Mouse (Mus musculus) embryonic fibroblast, embryonic 13.5 days (primary cell): ENCODE measurements around the gene Nkx3-2. TPM values are rescaled to one million over a fixed set of nuclear protein-coding genes. Genes with fewer than 3 reads are reported as not detected.
A peak's percentile ranks its signal among the peaks of the same experiment; 100 is the strongest.

ENCODE experiments used
- H3K27ac ChIP-seq: 2 replicates; pipeline ENCODE4 v1.5.1; 2012; ENCODE audit warnings: low read length, control low read depth, inconsistent platforms; ENCODE audit not compliant: insufficient read depth
- H3K4me1 ChIP-seq: 2 replicates; pipeline ENCODE4 v1.6.1; 2011; ENCODE audit warnings: low read length; ENCODE audit not compliant: control insufficient read depth, insufficient read depth
- H3K4me3 ChIP-seq: 2 replicates; pipeline ENCODE4 v1.5.1; 2011; ENCODE audit warnings: mild to moderate bottlenecking, control low read depth, low read length; ENCODE audit not compliant: insufficient read depth
- CTCF ChIP-seq: IDR thresholded peaks from 2 replicates; pipeline ENCODE4 v1.5.1; 2011; ENCODE audit warnings: mild to moderate bottlenecking, control low read depth, low read length, moderate library complexity, borderline replicate concordance; ENCODE audit not compliant: insufficient read depth
- POLR2A ChIP-seq: IDR thresholded peaks from 2 replicates; pipeline ENCODE4 v1.6.1; 2011; ENCODE audit warnings: low read depth, mild to moderate bottlenecking, control low read depth, low read length, moderate library complexity
- polyA plus RNA-seq: library from polyadenylated mRNA; stranded (reverse); fragments of >200 nt; gene quantifications from 2 replicates; pipeline ENCODE4 v1.2.4, GENCODE M21; 2011; ENCODE audit warnings: low read depth; ENCODE audit not compliant: missing spikeins, insufficient read length

The Nkx3-2 gene
- polyA plus RNA-seq, 1 experiment = 1.0 TPM

GRCm38 (mm10) chr5:41755373-41755960, 8.8 kb downstream of the Nkx3-2 start:
- Histone ChIP-seq H3K27ac (no peak overlapping the region), H3K4me3 (no peak overlapping the region), H3K4me1 (no peaks in the 10 kb centered on the region)
- TF ChIP-seq CTCF (no peak), POLR2A (no peak)

- no peak overlapping the region for H3K27ac ChIP-seq
- H3K4me3 ChIP-seq = peak overlapping the region; percentile 21; the same call in 1 of the 2 replicates
- TF ChIP-seq CTCF = no peak
- TF ChIP-seq POLR2A = no peak
- no peaks in the 10 kb centered on the region for H3K4me1 ChIP-seq
These were observed 9.5 kb downstream of the Nkx3-2 start for GRCm38 (mm10) chr5:41754836-41755235.

GRCm38 (mm10) chr5:41754226-41754775, 10.0 kb downstream of the Nkx3-2 start:
- no peaks in the 10 kb centered on the region for H3K4me1 ChIP-seq
- no peak overlapping the region for H3K4me3 ChIP-seq
- no peak overlapping the region for H3K27ac ChIP-seq
- no peak for TF ChIP-seq POLR2A
- TF ChIP-seq CTCF = no peak

DNA sequence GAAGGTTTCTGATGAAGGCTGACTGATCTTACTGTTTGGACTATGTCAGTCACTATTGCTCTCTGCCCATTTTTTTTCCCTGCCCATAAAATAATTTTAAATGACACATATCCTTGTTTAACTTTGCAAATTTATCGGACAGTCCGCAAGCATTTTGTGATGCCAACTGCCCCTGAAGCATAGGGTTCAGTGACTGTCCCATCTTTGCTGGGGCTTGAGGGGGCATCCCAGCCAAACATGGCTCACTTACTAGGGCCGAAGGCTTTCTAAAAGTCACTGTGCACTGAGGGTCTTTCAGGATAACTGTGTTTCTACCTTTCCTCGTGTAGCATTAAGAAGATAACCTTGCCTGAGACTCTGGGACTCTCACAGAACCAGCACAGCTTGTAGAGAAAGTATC, 11.6 kb downstream of the Nkx3-2 start:
- no peak for TF ChIP-seq POLR2A
- TF ChIP-seq CTCF = no peak
- Histone ChIP-seq H3K27ac (no peak overlapping the region), H3K4me1 (no peaks in the 10 kb centered on the region), H3K4me3 (no peak overlapping the region)

DNA sequence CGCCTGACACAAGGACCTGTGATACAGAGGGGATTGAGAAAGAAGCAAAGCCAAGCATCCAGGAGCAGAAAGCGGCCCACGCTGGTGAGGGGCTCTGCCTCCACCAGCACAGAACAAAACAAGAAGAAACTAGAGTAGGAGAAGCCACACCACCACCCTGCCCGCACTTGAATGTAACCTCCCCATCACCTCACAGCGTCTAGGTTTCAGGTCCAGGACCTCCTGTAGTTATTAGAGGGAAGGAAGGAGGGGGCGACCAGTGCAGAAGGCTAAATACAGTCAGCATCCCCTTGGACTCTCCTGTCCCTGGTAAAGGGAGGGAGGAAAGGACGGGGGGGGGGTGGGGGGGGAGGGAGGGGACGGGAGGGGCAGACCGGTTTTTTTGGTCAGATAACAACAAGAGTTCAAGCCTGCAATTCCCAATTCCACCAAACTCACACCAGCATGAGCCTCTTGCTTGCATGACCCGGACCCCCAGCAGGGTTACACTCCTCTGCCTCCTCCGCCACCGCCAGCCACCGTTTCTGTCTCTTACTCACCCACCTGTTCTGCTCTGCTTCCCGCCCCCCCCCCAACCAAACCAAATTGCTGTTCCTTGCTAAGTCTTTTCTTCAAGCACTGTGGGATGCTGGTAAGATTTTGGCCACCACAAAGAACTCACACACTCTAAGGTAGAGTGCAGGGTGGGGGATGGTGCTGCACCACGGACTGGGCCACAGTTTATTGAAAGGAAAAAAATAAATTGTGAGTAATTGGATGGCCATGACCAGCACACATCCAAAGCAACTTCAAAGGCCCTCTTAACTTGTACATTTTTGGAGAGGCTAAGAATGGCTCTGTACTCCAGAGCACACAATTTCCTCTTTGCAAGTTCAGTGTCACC, 19.2 kb downstream of the Nkx3-2 start:
- no peaks in the 10 kb centered on the region for H3K4me1 ChIP-seq
- no peak overlapping the region for H3K4me3 ChIP-seq
- TF ChIP-seq CTCF = no peak

GRCm38 (mm10) chr5:41744234-41744633, 20.1 kb downstream of the Nkx3-2 start:
- no peaks in the 10 kb centered on the region for H3K4me1 ChIP-seq
- H3K4me3 ChIP-seq = no peak overlapping the region
- no peak overlapping the region for H3K27ac ChIP-seq
- TF ChIP-seq CTCF = no peak
- no peak for TF ChIP-seq POLR2A

More for the DNA sequence above, 19.2 kb downstream of the Nkx3-2 start:
- H3K27ac ChIP-seq = no peak overlapping the region

DNA sequence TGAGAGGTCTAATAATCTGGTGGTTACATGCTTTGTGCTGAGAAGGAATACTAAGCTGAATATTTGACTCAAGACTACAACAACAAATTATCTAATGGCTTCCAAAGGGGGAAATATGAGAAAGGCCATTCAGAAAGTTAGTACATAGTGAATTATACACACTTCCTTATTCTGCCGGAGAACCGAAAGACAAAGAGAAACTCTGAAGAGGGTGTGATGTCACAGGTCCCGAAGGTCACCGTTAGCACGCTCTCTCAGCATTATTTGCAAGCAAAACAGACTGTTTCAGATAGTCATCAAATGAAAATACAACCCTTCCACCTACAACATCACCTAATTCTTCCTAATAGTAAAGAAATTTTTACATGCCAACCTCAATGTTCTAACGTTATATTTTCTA, 25.5 kb downstream of the Nkx3-2 start:
- no peak overlapping the region for H3K27ac ChIP-seq

GRCm38 (mm10) chr5:41737039-41737438, 27.3 kb downstream of the Nkx3-2 start:
- no peak for TF ChIP-seq POLR2A
- TF ChIP-seq CTCF = no peak
- no peak overlapping the region for H3K4me3 ChIP-seq
- H3K27ac ChIP-seq = no peak overlapping the region
- H3K4me1 ChIP-seq = no peaks in the 10 kb centered on the region

More for the DNA sequence above, 25.5 kb downstream of the Nkx3-2 start:
- no peaks in the 10 kb centered on the region for H3K4me1 ChIP-seq
- H3K4me3 ChIP-seq = no peak overlapping the region
- no peak for TF ChIP-seq POLR2A
- no peak for TF ChIP-seq CTCF

- H3K27ac ChIP-seq = no peak overlapping the region
- H3K4me3 ChIP-seq = no peak overlapping the region
- TF ChIP-seq CTCF = no peak
- no peak for TF ChIP-seq POLR2A
- H3K4me1 ChIP-seq = no peaks in the 10 kb centered on the region
These were observed 37.3 kb downstream of the Nkx3-2 start for GRCm38 (mm10) chr5:41727017-41727416.

DNA sequence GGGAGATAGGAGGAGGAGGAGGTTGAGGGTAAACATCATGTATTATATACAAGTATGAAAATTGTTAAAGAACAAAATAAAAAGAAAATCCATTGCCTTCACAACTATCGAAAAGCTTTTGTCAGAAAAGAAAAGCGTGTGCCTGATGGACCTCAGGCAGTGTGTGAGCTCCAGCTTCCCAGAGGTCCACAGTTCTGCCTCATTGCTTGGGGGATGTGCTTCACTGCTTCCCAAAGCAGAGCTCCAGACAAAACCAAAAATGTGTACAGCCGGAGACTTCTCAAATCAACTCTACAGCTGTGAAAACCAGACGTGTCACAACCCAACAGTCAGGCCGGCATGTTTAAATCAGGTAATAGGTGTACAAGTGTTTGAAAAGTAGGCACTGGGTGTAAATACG, 38.7 kb downstream of the Nkx3-2 start:
- Histone ChIP-seq H3K4me3 (no peak overlapping the region), H3K27ac (no peak overlapping the region), H3K4me1 (no peaks in the 10 kb centered on the region)
- TF ChIP-seq CTCF (no peak), POLR2A (no peak)

Other genes starting within 250 kb of the Nkx3-2 start
- 39.3 and 60.7 TPM in 2 replicates for gene Rab28, start 56.3 kb downstream of the Nkx3-2 start, polyA plus RNA-seq
- gene Bod1l, start 79.8 kb upstream of the Nkx3-2 start, polyA plus RNA-seq = 26.2 and 27.4 TPM in 2 replicates